Mouse (Mus musculus): ENCODE measurements around the gene Htr5a.

Htr5a gene

DNA sequence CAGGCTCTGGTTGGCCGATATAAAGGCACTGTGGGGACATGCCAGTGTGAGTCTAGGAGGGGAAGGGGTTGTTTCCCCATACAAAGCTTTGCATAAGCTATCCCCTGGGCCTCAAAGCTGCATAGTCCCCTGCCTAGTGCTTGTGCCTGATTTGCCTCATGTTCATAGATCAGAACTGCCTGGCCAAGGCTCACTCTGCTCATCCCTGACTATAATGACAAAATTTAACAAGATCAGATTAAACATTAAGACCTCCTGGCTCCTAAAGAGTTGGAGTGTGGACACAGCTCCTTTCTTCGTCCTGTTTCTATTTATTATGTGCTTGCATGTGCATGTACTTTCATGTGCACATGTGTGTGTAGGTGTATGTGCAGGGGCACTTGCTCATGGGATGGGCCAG, 39.3 kb downstream of the Htr5a start:
- no peak for DNase-seq (ENCODE audit: low spot score in 2 of 2)

DNA sequence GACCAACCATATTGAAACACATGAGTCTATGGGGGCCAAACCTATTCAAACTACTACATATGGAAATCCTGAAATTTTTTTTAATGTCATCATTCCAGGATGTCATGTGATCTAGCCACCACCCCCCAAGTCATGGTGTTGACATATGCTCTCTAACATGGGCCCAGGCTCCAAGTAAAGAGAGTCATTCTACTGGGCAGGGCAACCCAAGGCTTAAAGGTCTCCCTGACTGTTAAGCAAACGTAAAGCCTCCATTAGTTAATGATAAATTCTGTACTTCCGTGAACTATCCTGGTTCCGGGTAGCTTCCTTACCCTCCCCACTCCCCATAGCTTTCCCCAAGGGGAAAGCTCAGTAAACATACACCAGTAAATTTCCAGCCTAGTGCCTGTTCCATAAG, 46.1 kb downstream of the Htr5a start:
- DNase-seq (ENCODE audit: low spot score in 2 of 2): no peak

DNA sequence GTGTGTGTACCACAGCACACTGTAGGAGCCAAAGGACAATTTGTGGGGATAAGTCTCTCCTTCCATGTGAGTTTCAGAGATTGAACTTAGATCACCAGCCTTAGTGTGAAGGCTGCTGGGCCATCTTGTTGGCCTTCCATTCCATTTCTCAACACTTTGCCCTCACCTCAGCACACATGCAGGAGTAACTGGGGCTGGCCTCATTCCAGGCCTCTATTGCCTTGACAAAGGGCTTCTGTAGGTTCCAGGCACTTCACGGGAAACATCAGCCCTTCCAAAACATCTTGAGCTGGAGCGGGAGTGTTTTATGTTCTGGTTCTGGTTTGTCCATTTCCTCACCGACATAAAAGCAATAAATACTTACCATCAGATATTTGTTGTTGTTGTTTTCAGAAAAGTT, 54.0 kb downstream of the Htr5a start:
- DNase-seq (ENCODE audit: low spot score in 2 of 2): no peak

DNA sequence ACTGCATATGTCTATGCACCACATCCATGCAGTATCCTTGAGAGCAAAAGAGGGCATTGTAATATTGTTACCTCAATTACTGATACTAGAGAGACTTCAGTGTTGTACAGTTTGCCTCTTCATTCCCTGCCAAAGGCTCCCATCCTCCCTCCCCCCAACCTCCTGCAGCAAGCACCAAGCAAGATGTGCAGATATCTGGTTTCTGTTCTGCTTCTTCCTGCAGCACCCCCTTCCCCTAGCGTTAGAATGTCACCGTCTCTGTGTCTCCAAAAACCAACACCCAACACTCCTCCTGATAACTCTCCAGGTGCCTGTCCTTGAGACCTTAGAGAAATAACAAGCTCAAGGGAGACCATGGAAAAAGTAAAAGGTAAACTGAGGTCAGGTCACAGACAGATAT, 57.8 kb downstream of the Htr5a start:
- no peak for DNase-seq (ENCODE audit: low spot score in 2 of 2)

DNA sequence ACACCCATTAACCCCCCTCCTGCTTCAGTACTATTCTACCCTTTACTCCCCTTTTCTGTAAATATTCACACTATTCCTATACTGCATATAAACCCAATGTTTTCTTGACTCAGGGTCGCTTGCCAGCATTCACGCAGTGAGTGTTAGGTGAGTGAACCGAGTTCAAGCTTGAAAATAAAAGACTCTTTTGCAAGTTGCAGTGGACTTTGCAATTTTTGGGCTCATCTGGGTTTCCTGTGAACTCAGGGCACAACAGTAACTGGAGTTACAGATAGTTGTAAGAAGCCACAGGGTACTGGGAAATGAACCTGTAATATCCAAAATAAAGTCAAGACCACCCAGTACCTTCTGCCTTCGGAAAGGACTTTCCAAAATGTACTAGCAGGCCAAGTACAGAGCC, 58.2 kb downstream of the Htr5a start:
- DNase-seq (ENCODE audit: low spot score in 2 of 2): no peak
